Mouse (Mus musculus) CH12.LX (cell line): Measurements from ENCODE around the gene 2310057M21Rik. TPM values are rescaled to one million over a fixed set of nuclear protein-coding genes. Genes with fewer than 3 reads are reported as not detected.

Experiments used
- DNase-seq: peaks from one replicate; pipeline ENCODE4 v3.0.0-alpha.2; 2013; ENCODE audit errors: extremely low read depth
- H3K27ac ChIP-seq: 2 replicates; pipeline ENCODE4 v1.5.1; 2012; ENCODE audit warnings: low read depth, mild to moderate bottlenecking, control low read depth, moderate library complexity; ENCODE audit not compliant: insufficient read depth
- H3K27me3 ChIP-seq: replicated peaks from 2 replicates; pipeline ENCODE3; 2012; ENCODE audit warnings: inconsistent platforms
- H3K36me3 ChIP-seq, 2 experiments: replicated peaks in 1 of 2; 2 replicates each; pipeline versions ENCODE3 to v1.6.1; 2012; ENCODE audit warnings: inconsistent platforms in 1 of 2, low read length in 1 of 2, mild to moderate bottlenecking in 1 of 2, mixed read lengths in 1 of 2, moderate library complexity in 1 of 2; ENCODE audit not compliant: control insufficient read depth in 1 of 2, insufficient read depth in 1 of 2
- H3K4me1 ChIP-seq, 2 experiments: 2 replicates each; pipeline ENCODE4 v1.6.1; 2012; ENCODE audit warnings: inconsistent platforms in 1 of 2, moderate library complexity in 1 of 2; ENCODE audit not compliant: insufficient read depth in 2 of 2, control insufficient read depth in 1 of 2
- H3K4me2 ChIP-seq: 2 replicates; pipeline ENCODE4 v1.6.1; 2012; ENCODE audit warnings: low read depth, mild to moderate bottlenecking, control low read depth; ENCODE audit not compliant: poor library complexity, insufficient read depth, severe bottlenecking
- H3K4me3 ChIP-seq, 3 experiments: fragments of 150-350 bp in 1 of 3; sonication (generic) in 1 of 3; replicated peaks in 1 of 3; 2 replicates each; pipeline versions ENCODE3 to v1.5.1; 2011 to 2012; ENCODE audit warnings: low read depth in 2 of 3, low read length in 2 of 3, mild to moderate bottlenecking in 2 of 3, moderate library complexity in 2 of 3, control low read depth in 1 of 3, improper control_type of control experiment in 1 of 3, inconsistent platforms in 1 of 3, mixed read lengths in 1 of 3; ENCODE audit not compliant: poor library complexity in 1 of 3
- H3K79me2 ChIP-seq: replicated peaks from 2 replicates; pipeline ENCODE4 v1.6.1; 2012; ENCODE audit warnings: mild to moderate bottlenecking, moderate library complexity; ENCODE audit not compliant: control insufficient read depth, poor library complexity, insufficient read depth, severe bottlenecking; ENCODE audit errors: extremely low read depth
- H3K9ac ChIP-seq: 2 replicates; pipeline ENCODE4 v1.6.1; 2012; ENCODE audit warnings: low read depth, mild to moderate bottlenecking, control low read depth, moderate library complexity; ENCODE audit not compliant: insufficient read depth
- H3K9me3 ChIP-seq: replicated peaks from 2 replicates; pipeline ENCODE3; 2012; ENCODE audit warnings: low read length, inconsistent platforms, mixed read lengths
- CHD2 ChIP-seq: IDR thresholded peaks from 2 replicates; pipeline ENCODE4 v1.6.1; 2011; ENCODE audit warnings: low read length, improper control_type of control experiment
- ELF1 ChIP-seq: IDR thresholded peaks from 2 replicates; pipeline ENCODE4 v1.6.1; 2014; ENCODE audit warnings: low read depth, mild to moderate bottlenecking, inconsistent platforms, low read length, improper control_type of control experiment
- ETS1 ChIP-seq: conservative IDR thresholded peaks from 2 replicates; pipeline ENCODE4 v1.6.1; 2012; ENCODE audit warnings: low read depth, mild to moderate bottlenecking, inconsistent platforms, low read length, improper control_type of control experiment, moderate library complexity
- HCFC1 ChIP-seq: IDR thresholded peaks from 2 replicates; pipeline ENCODE4 v1.6.1; 2012; ENCODE audit warnings: low read depth, mild to moderate bottlenecking, inconsistent platforms, low read length, improper control_type of control experiment
- IRF4 ChIP-seq: IDR thresholded peaks from 2 replicates; pipeline ENCODE4 v1.6.1; 2014; ENCODE audit warnings: low read depth, mild to moderate bottlenecking, inconsistent platforms, low read length, improper control_type of control experiment
- KAT2A ChIP-seq: IDR thresholded peaks from 2 replicates; pipeline ENCODE4 v1.6.1; 2012; ENCODE audit warnings: low read length, improper control_type of control experiment, inconsistent platforms; ENCODE audit not compliant: insufficient replicate concordance
- MAFK ChIP-seq: IDR thresholded peaks from 2 replicates; pipeline ENCODE4 v1.6.1; 2011; ENCODE audit warnings: low read length, improper control_type of control experiment; ENCODE audit not compliant: insufficient replicate concordance
- MAX ChIP-seq: IDR thresholded peaks from 2 replicates; pipeline ENCODE4 v1.6.1; 2011; ENCODE audit warnings: low read length, improper control_type of control experiment
- MAZ ChIP-seq: IDR thresholded peaks from 2 replicates; pipeline ENCODE4 v1.6.1; 2012; ENCODE audit warnings: low read depth, mild to moderate bottlenecking, inconsistent platforms, low read length, improper control_type of control experiment, moderate library complexity
- MXI1 ChIP-seq: IDR thresholded peaks from 2 replicates; pipeline ENCODE4 v1.6.1; 2011; ENCODE audit warnings: mild to moderate bottlenecking, low read depth, low read length, improper control_type of control experiment
- MYC ChIP-seq: IDR thresholded peaks from 2 replicates; pipeline ENCODE4 v1.6.1; 2011; ENCODE audit warnings: low read depth, mild to moderate bottlenecking, improper control_type of control experiment, low read length
- NELFE ChIP-seq: IDR thresholded peaks from 2 replicates; pipeline ENCODE4 v1.6.1; 2011; ENCODE audit warnings: low read depth, low read length, improper control_type of control experiment
- NRF1 ChIP-seq: IDR thresholded peaks from 2 replicates; pipeline ENCODE4 v1.6.1; 2014; ENCODE audit warnings: low read depth, mild to moderate bottlenecking, inconsistent platforms, low read length, improper control_type of control experiment, moderate library complexity
- PAX5 ChIP-seq: IDR thresholded peaks from 2 replicates; pipeline ENCODE4 v1.6.1; 2012; ENCODE audit warnings: low read length, inconsistent platforms, mixed read lengths
- POLR2A ChIP-seq: IDR thresholded peaks from 2 replicates; pipeline ENCODE4 v1.6.1; 2011; ENCODE audit warnings: low read depth, mild to moderate bottlenecking, improper control_type of control experiment, low read length
- POLR2AphosphoS2 ChIP-seq: IDR thresholded peaks from 2 replicates; pipeline ENCODE4 v1.6.1; 2011; ENCODE audit warnings: low read depth, low read length, improper control_type of control experiment
- SIN3A ChIP-seq: IDR thresholded peaks from 2 replicates; pipeline ENCODE4 v1.6.1; 2012; ENCODE audit warnings: low read length, improper control_type of control experiment, inconsistent platforms
- TBP ChIP-seq: conservative IDR thresholded peaks from 2 replicates; pipeline ENCODE4 v1.6.1; 2011; ENCODE audit warnings: low read depth, low read length, improper control_type of control experiment
- TCF12 ChIP-seq: IDR thresholded peaks from 2 replicates; pipeline ENCODE4 v1.6.1; 2014; ENCODE audit warnings: low read depth, mild to moderate bottlenecking, inconsistent platforms, low read length, improper control_type of control experiment
- UBTF ChIP-seq: IDR thresholded peaks from 2 replicates; pipeline ENCODE4 v1.6.1; 2012; ENCODE audit warnings: low read depth, mild to moderate bottlenecking, inconsistent platforms, low read length, improper control_type of control experiment, moderate library complexity
- USF1 ChIP-seq: IDR thresholded peaks from 2 replicates; pipeline ENCODE4 v1.6.1; 2014; ENCODE audit warnings: low read depth, mild to moderate bottlenecking, inconsistent platforms, low read length, improper control_type of control experiment
- ZMIZ1 ChIP-seq: IDR thresholded peaks from 2 replicates; pipeline ENCODE4 v1.6.1; 2012; ENCODE audit warnings: low read depth, mild to moderate bottlenecking, inconsistent platforms, low read length, improper control_type of control experiment
- dilution Hi-C: fragments of 300-500 bp; cut with MboI; formaldehyde crosslinking; loops from 2 replicates; pipeline ENCODE4 v1.14.3; 2020; ENCODE audit warnings: low sequenced_read_pairs; ENCODE audit not compliant: extremely low pct_unique_long_range_greater_than_20kb, extremely low pct_ligation_motif_present
- in situ Hi-C: fragments of 300-500 bp; cut with MboI; formaldehyde crosslinking; loops from 3 replicates; pipeline ENCODE4 v1.14.3; 2019; ENCODE audit warnings: low sequenced_read_pairs, low pct_ligation_motif_present, low pct_unique_long_range_greater_than_20kb, mixed read lengths
- polyA plus RNA-seq: library from polyadenylated mRNA; unstranded; fragments of >175 nt; gene quantifications from 2 replicates; pipeline ENCODE4 v1.2.1, GENCODE M21; 2012; ENCODE audit warnings: low read depth; ENCODE audit not compliant: insufficient read length
- total RNA-seq, 2 experiments: library from RNA; depleted of rRNA; stranded (reverse); fragments of 300-350 nt in 1 of 2; fragments of >200 nt in 1 of 2; gene quantifications; 2 replicates each; pipeline ENCODE4 v1.2.3; 2012 to 2014

The 2310057M21Rik gene
- total and polyA plus RNA-seq, 3 experiments = 3.4 to 22.5 (median 13.1) TPM

DNA sequence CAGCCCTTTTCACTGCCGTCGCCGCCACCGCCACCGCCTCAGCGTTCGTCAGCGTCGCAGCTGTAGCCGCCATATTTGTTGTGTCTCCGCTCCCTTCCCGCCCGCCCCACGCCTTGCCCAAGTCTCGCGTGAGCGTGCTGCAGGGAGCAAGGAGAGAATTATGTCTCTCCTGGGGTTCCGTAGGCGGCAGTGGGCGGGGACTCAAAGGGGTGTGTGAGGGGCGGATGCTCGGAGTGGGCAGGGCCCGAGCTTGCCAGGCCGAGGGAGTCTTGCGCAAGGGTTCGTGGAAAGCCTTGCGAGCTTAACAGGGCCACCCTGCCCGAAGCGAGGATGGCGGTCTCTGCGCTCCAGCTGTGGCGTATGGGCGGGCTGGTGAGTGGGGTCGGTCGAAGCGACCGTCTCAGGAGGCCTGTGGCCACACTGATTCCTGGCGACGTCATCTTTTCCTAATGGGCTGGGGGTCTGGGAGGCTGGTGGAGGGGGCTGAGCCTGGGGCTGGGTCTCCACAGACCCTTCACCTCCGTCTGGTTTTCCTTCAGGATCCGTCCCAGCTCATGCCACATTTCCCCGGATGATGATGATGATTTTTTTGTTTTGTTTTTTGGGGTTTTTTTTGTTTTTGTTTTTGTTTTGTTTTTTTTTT is 48.0 kb upstream of the 2310057M21Rik start, which contains the start of the genes Ikzf5 and Acadsb:
Ikzf5 (minus strand) TSS at position 106 of the 643 bp plus-strand sequence.
Acadsb (plus strand) TSS at position 186 of the 643 bp plus-strand sequence.
- peaks cover 0 to 16% of the 10 kb centered on the region in 2 experiments; a peak in 3 of 4 replicates for H3K4me1 ChIP-seq
- DNase-seq = peak; percentile 96
- dilution Hi-C loops = no loop called here
- in situ Hi-C loops = no loop called here
- no peaks in the 10 kb centered on the region for H3K9me3 ChIP-seq
- peak within 1 kb of the TSS; percentile 91 for H3K4me2 ChIP-seq
- H3K27me3 ChIP-seq = peaks cover 14% of the 10 kb centered on the region
- H3K4me3 ChIP-seq = peak within 1 kb of the TSS; percentile 81 to 99 (median 98)
- peaks cover 16% of the 10 kb centered on the region for H3K79me2 ChIP-seq
- H3K27ac ChIP-seq = peak within 1 kb of the TSS; percentile 51
- peak within 1 kb of the TSS; percentile 85 for H3K9ac ChIP-seq
- peaks cover 0 to 4% of the 10 kb centered on the region in 2 experiments for H3K36me3 ChIP-seq
- peak; percentile 65; the same call in 1 of the 2 replicates for TF ChIP-seq TCF12
- TF ChIP-seq MXI1 = peak; percentile 90
- peak; percentile 14; the same call in 1 of the 2 replicates for TF ChIP-seq IRF4
- TF ChIP-seq ETS1 = 0 out of 2 replicates have a peak, but pooled peaks have one; percentile 17
- TF ChIP-seq MYC = no peak
- TF ChIP-seq KAT2A = peak; percentile 70; the same call in 1 of the 2 replicates
- TF ChIP-seq POLR2A = peak; percentile 70; the same call in 1 of the 2 replicates
- TF ChIP-seq PAX5 = no peak
- peak; percentile 89; the same call in 1 of the 2 replicates for TF ChIP-seq SIN3A
- peak; percentile 75 for TF ChIP-seq ELF1
- TF ChIP-seq MAZ = peak; percentile 78; the same call in 1 of the 2 replicates
- no peak for TF ChIP-seq POLR2AphosphoS2
- no peak for TF ChIP-seq MAFK
- TF ChIP-seq CHD2 = peak; percentile 99
- peak; percentile 87 for TF ChIP-seq HCFC1
- TF ChIP-seq TBP = 0 out of 2 replicates have a peak, but pooled peaks have one; percentile 16
- no peak for TF ChIP-seq USF1
- no peak for TF ChIP-seq UBTF
- peak; percentile 30; the same call in 1 of the 2 replicates for TF ChIP-seq NELFE
- peak; percentile 70 for TF ChIP-seq NRF1
- peak; percentile 51; the same call in 1 of the 2 replicates for TF ChIP-seq ZMIZ1
- TF ChIP-seq MAX = peak; percentile 54; the same call in 1 of the 2 replicates
